In the genomic region with DNA sequence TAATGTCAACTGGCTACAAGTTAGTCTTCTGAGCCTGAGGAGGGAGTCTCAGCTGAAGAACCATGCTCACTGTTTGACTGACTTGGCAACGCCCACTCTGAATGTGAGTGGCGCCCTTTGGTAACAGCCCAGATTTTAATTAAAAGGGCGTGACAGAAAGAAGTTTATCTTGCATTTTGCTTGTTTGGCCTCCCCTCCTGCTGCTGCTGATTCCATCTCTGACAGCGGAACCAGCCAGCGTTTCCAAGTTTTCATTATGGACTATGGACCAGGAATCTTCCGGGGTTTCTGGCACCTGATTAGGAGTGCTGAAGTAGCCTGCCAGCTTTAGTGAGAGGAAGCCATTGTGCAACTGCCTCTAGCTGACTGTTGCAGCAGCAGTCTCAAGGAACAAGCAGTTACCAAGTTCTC, we compare ENCODE assay signal across 8 mouse cellular contexts.
DNase-seq lines count a peak whose midpoint lies in the region.

No protein-coding gene starts in this region.

- DNase-seq in cerebellum, postnatal 10 days = peak; percentile 32 to 42
- no peak for DNase-seq in cerebellum, adult 11 months
- peak; percentile 31 for DNase-seq in layer of hippocampus, adult 9-11 months
- no peak for DNase-seq in layer of hippocampus, adult 9-10 months (ENCODE audit: low spot score)
- peak; percentile 9 for DNase-seq in heart, postnatal 4 days
- peak; percentile 66 for DNase-seq in lung, postnatal 36 days
- DNase-seq in ovary, postnatal 10 days (ENCODE audit: low spot score) = no peak
- no peak for DNase-seq in neural tube, embryonic 10.5 days (ENCODE audit: extremely low spot score, low spot score)

Comparison
In these comparisons a context has a peak if more than half of its experiments do, and no peak if none do; other contexts are left out.
1. DNase-seq: peak in cerebellum, postnatal 10 days (2 of 2), layer of hippocampus, adult 9-11 months (single experiment), heart, postnatal 4 days (single experiment) and lung, postnatal 36 days (single experiment); none in cerebellum, adult 11 months (single experiment), layer of hippocampus, adult 9-10 months (single experiment), ovary, postnatal 10 days (single experiment) and neural tube, embryonic 10.5 days (single experiment).